Mouse (Mus musculus): ENCODE data around the gene Efcab11. TPM values are rescaled to one million over a fixed set of nuclear protein-coding genes. Genes with fewer than 3 reads are reported as not detected.
"Not testable (repeated sequence)": the region's sequence is repeated elsewhere in the genome, so short reads cannot be mapped to it uniquely, and the experiment has no call there.

The Efcab11 gene
- total RNA-seq, 2 experiments from 2014 or later: 5.3 to 5.9 TPM

GRCm38 (mm10) chr12:99819186-99819974 lies 64.9 kb downstream of the Efcab11 start:
- ATAC-seq (replicated peaks; ENCODE audit: poor library complexity, severe bottlenecking): no peak

- ATAC-seq (replicated peaks; ENCODE audit: poor library complexity, severe bottlenecking): not testable (repeated sequence)
These were observed 66.2 kb downstream of the Efcab11 start for GRCm38 (mm10) chr12:99818006-99818405.

GRCm38 (mm10) chr12:99815244-99815643 lies 69.0 kb downstream of the Efcab11 start:
- ATAC-seq (replicated peaks; ENCODE audit: poor library complexity, severe bottlenecking): no peak

DNA sequence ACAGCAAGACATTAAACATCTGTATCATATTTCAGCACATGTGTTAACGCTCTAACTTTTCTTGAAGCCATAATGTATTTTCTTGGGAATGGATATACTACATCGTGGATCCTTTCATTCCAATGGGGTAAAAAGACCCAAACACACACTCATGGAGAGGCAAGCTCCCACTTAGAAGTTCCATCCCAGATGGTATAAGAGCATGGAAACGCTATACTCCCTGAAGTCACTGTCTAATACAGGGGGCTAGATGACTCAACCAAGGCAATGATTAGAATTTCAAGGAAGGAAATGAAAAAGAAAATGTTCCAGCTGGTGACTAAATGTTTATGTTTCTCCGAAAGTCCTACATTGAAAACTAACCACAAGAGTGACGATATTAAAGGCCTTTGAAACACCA lies 76.3 kb downstream of the Efcab11 start:
- ATAC-seq (replicated peaks; ENCODE audit: poor library complexity, severe bottlenecking): no peak

DNA sequence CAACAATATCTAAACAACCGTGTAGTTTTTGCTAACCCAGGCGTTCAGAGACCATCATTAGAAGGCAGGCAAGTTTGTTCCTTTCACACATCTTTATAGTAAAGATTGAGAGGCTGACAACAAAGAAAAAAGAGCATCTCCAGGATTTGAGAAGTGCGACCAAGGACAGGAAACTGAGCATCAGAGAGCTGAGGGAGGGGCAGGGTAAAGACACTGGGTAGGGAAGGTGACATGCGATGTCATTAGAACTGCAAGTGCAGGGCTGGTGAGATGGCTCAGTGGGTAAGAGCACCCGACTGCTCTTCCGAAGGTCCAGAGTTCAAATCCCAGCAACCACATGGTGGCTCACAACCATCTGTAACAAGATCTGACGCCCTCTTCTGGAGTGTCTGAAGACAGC lies 77.5 kb downstream of the Efcab11 start:
- ATAC-seq (replicated peaks; ENCODE audit: poor library complexity, severe bottlenecking): peak; percentile 35; the same call in 1 of the 2 replicates

- peak; percentile 94 for ATAC-seq (replicated peaks; ENCODE audit: poor library complexity, severe bottlenecking)
These were observed 88.3 kb downstream of the Efcab11 start for GRCm38 (mm10) chr12:99795921-99796320.

DNA sequence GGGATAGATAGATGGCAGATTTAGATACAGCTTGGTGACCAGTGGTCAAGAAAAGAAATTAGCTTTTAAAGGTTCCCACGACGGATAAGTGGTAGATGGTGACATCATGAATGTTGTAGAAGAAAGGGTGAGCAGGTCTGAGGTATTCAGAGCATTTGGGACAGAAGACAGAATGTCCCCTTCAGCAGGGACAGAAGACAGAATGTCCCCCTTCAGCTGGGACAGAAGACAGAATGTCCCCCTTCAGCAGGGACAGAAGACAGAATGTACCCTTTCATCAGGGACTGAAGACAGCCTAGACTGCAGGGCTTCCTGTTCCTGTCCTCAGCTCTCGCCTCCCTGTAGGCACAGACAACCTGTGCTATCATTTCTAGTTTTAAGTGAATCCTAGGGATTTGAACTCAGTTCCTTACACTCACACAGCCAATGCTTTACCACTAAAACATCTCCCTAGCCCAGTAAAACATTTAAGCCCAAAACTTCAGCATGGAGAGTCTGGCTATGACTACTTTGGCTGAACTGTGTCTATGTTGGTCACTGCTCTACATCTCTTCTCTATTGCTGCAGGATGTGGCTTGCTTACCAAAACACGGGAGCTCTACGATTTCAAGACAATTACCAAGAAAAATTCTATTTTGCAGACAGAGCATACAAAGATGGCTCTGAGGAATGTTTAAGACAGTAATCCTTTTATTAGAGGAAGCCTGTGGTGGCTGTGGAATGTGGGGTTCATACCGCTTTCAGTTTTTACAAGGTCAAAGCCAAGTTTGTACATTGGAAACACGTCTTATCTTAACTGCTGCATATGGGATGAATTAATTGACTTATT lies 89.2 kb downstream of the Efcab11 start:
- ATAC-seq (replicated peaks; ENCODE audit: poor library complexity, severe bottlenecking): no peak

- no peak for ATAC-seq (replicated peaks; ENCODE audit: poor library complexity, severe bottlenecking)
These were observed 90.1 kb downstream of the Efcab11 start for GRCm38 (mm10) chr12:99794158-99794515.

- ATAC-seq (replicated peaks; ENCODE audit: poor library complexity, severe bottlenecking): no peak
These were observed 90.6 kb downstream of the Efcab11 start for GRCm38 (mm10) chr12:99793465-99794157.

DNA sequence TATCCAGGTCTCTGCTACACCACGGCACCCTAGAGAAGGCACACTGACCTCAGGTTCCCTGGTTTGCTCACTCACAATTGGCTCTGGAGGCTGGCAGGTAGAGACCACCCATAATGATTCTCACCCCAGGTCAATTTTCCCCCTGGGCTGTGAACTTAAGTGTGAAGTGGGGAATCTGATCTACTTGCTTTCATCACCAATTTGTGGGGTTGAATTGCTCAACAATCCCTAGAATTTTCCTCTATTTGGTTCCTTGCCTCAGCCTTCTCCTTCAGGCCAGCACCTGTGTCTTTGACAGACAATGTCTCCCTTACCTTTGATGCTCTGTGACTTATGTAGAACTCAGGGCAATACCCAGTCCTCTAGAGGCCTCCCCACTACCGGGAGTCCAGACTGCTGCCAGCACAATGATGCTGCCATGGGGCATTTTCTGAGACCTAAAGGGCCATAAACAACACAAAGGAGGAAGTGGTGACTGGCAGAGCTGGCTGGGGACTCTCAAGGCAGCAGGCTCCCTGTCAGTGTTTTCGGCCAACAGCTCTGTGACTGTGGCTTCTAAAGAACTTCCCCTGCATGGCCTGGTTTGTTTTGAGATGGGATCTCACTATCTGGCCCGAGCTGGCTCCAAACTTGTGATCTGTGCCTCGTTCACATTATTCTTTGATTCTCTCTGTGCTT lies 94.8 kb downstream of the Efcab11 start:
- ATAC-seq (replicated peaks; ENCODE audit: poor library complexity, severe bottlenecking): peak; percentile 92

DNA sequence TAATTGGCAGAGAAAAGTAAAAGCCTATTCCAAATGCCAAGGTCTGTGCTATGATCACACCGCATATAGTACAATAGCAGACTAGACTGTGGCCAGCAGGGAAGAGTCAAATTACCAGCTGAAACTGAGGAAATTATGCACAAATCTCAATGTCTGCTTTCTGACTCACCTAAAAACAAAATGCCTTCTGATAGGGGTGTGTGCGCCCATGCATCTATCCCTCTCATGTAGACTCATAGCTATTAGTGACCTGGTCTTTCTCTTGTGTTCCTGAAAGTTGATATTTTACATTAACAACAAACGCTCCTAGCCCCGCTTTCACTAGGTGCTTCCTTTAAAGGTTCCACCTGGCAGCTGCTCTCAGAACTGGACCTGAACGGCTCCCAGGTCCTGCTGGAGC lies 102.5 kb downstream of the Efcab11 start:
- no peak for ATAC-seq (replicated peaks; ENCODE audit: poor library complexity, severe bottlenecking)

GRCm38 (mm10) chr12:99780396-99780795 lies 103.8 kb downstream of the Efcab11 start:
- no peak for ATAC-seq (replicated peaks; ENCODE audit: poor library complexity, severe bottlenecking)

DNA sequence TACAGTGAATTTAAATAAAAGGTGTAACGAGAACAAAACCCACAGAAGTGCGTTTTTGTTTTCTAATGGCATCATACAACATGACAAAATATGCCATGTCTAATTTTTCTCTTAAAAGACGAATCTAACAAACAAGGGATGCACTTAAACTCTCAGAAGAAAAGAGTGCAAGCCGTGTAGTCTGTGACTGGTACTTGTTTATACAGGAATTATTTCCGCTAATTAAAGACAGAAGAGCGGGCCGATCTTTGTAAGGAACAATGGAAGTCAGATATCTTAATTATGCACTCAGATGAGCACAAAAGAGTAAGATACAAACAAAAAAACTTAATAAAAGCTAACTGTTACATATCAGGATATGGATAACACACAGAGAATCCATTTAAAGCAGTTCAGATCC lies 104.3 kb downstream of the Efcab11 start:
- no peak for ATAC-seq (replicated peaks; ENCODE audit: poor library complexity, severe bottlenecking)

- ATAC-seq (replicated peaks; ENCODE audit: poor library complexity, severe bottlenecking): no peak
These were observed 107.6 kb downstream of the Efcab11 start for GRCm38 (mm10) chr12:99776497-99777139.

- ATAC-seq (replicated peaks; ENCODE audit: poor library complexity, severe bottlenecking): no peak
These were observed 109.4 kb downstream of the Efcab11 start for GRCm38 (mm10) chr12:99774864-99775263.

DNA sequence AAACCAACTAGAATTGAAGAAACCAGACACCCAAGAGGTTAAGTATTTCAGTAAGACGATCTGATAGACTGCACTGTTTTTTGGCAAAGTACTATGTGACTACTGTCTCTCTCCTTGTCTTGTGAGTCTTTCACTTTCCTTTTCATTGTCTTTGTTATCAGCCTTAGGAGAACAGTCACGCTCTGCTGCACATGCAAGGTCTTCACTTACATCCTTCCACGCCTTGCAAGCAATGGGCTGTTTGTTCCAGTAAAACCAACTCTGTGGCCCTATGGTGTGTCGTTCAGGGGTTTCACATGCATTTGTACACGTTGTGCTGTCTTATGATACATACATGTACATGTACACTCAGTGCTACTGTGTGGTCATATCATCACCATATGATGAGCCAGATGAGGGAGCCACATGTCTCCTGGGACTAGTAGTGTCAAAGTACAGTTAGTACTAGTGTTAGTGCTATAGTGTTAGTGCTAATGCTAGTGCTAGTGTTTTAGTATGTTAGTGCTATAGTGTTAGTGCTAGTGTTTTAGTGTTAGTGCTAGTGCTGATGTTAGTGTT lies 110.5 kb downstream of the Efcab11 start:
- ATAC-seq (replicated peaks; ENCODE audit: poor library complexity, severe bottlenecking): no peak

- ATAC-seq (replicated peaks; ENCODE audit: poor library complexity, severe bottlenecking): no peak
These were observed 113.2 kb downstream of the Efcab11 start for GRCm38 (mm10) chr12:99771018-99771417.

DNA sequence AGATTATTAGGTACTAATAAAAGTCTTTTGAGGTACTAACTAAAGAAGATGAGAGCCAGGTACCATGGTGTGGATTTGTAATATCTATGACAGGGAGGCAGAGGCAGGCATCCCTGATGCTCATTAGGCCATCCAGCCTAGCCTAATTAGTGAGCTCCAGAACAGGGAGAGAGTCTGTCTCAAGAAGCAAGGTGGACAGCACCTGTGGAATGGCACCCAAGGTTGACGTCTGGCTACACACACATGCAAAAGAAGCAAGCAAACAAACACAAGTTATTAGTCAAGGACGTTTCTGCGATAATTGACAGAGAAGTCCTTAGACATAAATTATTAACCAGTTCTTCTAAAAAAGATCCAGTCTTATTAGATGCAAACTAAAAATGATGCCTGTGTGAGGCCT lies 114.6 kb downstream of the Efcab11 start:
- no peak for ATAC-seq (replicated peaks; ENCODE audit: poor library complexity, severe bottlenecking)

DNA sequence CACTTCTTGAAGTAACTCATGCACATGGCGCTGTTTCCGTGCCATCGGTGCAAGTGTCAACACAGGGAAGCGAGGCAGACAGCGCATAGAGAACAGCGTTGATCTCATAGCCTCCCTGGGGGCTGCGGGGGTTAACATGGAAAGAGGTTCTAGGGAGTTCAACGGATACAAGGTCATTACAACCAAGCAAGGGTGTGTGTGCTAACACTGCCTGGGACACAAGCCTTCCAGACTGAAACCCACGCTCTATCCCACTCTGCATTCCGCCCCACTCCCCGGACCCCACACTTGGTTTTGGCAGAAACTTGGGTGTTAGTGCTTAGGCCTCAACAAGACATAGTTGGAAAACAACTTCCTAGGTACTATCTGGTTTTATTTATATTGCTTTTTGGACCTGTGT lies 116.5 kb downstream of the Efcab11 start:
- ATAC-seq (replicated peaks; ENCODE audit: poor library complexity, severe bottlenecking): no peak

GRCm38 (mm10) chr12:99765979-99766378 lies 118.3 kb downstream of the Efcab11 start:
- ATAC-seq (replicated peaks; ENCODE audit: poor library complexity, severe bottlenecking): no peak
